Mouse (Mus musculus): ENCODE results near the gene Sgip1.

Gene Sgip1

DNA sequence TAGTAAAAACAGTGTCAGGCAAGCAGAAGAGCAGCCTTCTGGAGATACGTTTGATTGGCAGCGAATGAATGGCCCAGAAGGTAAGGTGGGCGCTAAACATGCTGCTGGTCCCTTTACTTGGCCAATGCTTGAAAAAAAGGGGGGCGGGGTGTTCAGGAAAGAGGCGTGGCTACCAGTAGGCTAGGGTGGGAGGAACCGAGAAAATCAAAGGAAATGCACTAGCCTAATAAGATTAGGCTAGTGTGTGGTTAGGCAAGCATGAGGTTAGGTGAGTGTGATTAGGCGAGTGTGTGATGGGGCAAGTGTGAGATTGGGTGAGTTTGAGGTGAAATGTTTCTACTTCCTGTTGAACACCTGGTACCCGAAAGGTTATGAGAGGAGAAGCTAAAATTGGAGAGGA is at the start of gene Sgip1:
TSS of gene Sgip1 (plus strand) at position 11 of the 400 bp plus-strand sequence.
- DNase-seq = no peak

DNA sequence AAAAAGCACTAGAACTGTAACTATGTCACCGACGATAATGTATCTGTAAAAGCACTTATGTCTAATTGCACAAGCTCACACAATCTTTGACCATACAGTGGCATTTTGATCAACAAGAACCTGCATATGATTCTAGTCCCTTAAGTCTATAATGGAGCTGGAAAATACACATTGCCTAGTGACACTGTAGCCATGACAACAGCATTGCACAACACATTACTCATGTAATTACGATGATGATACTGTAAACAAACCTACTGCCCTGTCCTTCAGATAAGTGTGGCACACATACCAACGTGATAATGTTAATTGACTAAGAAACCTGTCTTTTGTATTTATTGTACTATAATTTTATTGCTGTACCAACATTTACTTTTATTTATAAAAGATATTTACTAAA is 49.7 kb upstream of the Sgip1 start:
- peak; percentile 26 for DNase-seq

DNA sequence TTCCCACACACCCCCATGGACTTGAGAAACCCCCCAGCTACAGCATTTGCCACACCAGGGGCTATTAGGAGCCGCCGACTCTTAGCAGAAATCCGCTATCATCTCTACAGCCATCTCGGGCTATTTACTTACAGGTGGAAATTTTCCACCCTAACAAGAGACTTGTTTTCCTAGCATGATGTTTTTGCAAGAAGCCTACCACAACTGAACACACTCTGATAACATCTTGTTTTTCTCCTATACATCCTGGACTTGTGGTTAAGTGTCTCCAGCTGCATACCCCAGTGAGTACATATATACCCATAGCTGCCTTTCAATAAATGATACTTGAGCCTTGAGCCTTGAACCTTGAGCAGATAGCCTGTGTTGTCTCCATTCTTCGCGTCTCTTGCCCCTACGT is 43.1 kb upstream of the Sgip1 start:
- no peak for DNase-seq

DNA sequence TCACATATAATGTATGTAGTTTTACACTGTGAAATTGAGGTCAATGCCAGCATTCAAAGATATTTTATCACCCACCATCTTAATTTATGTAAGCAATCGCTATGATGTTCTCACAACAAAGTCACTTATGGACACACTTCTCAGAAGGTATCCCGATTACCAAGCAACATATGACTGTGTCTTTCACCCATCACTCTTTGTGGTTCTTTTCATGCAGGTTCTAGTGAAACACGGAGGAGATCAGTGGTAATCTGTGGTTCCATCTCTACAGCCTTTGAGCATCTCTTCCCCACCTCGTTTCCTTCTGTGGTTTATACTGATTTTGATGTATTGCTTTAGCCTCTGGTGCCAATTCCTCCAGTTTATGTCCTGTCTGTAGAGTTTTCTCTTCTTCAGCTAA is 29.4 kb upstream of the Sgip1 start:
- no peak for DNase-seq

DNA sequence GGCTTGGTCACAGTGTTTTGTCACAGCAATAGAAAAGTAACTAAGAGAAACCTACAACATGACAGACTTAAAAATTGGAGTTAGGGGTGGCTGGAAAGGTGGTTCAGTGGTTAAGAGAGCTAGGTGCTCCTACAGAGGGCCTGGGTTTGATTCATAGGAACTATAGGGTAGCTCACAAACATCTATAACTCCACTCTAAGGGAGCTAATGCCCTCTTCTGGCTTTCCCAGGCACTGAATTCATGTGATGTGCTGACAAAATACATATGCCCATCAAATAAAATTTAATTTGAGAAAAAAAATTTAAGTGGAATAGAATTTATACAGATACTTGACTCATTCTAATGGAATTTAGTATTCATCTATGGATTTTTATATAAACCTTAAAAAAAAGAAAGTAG is 25.6 kb upstream of the Sgip1 start:
- peak; percentile 9 for DNase-seq

DNA sequence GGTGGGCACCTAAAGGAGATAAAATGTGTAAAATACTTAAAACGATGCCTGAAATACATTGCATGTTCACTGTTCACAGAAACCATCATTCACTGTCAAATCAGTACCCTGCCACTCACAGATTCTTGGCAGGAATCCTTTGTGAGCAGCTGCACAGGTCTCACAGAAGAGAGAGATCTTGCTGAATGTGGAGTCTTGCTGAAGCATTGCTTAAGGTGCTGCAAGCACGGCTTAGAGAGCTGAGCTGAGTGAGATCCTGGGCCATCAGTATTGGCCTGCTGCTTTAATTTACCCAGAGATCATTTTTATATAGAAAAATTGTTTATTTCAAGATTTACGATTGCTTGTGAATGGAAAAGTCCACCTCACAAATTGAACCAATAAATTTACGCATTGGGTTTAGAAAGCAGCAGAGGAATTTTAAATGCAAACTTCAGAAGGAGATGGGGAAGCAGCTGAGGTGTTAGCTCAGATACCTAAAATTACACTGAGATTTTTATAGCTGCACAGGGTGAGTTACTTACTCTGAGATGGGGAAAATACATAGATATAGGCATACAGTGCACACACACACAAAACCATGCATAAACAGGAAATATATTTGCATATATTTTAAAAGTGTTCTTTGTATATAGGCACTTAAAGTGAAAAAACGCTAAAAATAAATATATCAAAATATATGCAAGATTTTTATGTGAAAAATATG is 23.8 kb upstream of the Sgip1 start:
- DNase-seq = no peak

DNA sequence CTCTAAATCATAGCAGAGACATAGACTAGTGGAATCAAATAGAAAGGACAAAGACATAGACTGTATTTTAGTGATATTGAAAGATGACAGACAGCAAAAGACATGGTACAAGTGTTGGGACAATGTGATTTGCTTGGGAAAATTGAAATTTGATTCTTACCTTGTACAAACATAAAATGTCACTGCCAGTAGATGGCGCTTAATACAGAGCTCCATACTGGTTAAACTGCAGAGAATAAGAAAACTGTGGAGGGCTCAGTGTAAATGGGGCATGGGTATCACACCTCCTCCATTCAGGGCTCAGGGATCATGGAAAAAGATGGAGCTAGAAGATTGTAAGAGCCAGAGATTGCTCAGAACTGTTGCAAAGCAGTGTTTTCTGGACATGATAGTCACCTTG is 21.6 kb upstream of the Sgip1 start:
- peak; percentile 72 for DNase-seq

DNA sequence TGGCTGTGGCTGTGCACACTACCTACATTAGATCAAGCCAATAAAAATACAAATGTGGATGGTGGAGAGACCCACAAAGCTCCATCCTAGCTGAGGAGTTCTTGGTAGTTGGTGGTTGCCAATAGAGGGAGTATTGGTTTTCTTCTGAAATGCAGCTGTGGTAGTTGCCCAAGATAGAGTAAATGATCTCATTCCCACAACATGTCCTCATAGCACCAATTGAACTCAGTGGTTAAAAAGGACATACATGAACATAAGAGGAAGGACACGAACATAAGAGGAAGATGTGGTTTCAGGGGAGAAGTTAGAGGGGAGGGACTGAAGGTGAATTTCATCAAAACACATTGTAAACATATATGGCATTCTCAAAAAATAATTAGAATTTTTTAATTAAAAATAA is 21.1 kb upstream of the Sgip1 start:
- peak; percentile 16 for DNase-seq

DNA sequence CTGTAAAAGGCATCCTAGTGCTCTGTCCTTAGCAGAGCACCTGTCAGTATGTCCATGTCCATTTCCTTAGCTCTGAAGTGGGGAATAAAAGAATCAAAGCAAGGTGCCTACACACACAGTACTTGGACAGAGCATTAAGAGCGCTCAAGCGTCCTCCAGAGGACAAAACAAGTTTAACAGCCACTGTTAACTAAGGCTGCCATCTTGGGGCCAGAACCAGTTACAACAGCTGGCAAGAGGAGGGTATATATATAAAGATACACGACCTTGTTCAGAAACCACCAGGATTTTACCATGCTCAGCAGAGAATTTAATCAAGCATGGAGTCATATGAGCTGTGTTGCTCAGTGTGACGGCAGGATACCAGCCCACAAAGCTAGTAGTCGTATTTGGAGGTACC is 16.7 kb upstream of the Sgip1 start:
- DNase-seq = no peak

DNA sequence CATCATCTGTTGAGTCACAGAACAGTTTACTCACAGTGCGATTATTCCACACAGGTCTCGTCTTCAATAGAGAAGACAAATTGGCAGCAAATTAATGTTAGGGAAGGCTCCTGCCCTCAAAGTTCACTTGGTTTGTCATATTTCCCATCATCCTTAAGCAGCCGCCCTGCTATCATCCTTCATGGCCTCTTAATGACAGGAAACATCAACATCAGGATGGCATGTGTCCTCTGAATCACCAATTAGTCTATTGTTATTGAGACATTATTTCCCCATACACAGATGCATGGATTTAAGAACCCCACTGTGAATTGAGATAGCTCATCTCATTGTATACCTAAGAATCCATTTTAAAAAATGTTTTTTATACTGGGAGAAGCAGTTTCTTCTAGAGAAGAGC is 10.1 kb upstream of the Sgip1 start:
- no peak for DNase-seq

DNA sequence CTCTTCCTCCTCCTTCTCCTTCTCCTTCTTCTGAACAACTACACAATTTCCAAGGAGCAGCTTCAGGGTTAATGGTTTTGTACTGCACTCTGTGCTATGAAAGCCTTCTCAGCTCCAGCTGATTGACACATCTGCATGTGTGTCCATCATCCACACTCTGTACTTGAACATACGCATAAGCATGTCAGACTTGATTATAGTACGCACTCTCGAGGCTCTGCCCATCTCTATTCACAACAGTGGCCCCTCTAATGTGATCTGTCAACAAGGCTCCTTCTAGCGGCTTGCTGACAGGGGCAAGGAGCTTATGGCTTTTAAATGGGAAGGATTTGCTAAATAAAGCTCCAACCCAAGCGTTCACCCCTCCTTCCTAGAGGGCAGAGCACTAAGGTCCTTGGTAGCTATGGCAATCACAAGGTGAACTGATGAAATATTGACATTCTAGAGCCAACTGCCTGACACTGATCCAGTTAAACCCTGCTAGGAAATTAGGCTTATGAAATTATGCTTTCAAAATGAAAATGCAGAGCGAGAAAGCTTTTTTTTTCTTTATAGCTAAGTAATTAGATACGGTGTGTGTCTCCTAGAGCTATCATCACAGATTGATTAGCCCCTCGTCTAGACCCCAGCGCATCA is 7.0 kb upstream of the Sgip1 start:
- DNase-seq = no peak

DNA sequence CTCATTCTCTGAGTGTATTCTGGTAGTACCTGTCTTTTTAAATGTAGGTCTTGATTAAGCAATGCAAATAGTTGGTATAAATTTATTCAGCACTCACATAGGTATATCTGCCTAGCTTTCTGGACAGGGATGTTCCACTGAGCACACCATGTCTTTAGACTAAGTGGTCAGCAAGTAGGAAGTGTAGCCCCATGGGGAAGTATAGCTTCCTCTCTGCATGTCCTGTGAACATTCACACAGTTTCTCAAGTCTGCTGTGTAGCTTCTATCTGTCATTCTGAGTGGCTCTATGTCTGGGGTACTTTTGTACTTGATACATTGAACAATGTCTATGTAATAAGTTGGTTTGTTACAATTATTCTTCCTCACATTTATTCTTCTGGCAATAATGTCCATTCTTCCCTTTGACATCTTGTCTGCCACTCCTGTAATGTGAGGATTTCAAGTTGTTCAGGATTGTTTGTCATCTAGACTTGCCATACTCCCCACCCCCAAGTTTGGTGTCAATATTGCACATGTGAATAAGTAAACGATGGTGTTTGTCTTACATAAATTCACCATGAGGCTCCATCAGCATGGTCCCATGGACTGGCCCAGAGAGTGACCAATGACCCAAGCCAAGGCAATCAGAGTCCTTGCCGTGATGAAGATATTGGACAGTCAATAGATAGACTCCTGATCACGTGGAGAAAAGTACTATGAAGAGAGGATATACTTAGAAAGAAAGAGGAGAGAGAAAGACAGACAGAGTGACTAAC is 12.4 kb downstream of the Sgip1 start:
- DNase-seq = no peak

DNA sequence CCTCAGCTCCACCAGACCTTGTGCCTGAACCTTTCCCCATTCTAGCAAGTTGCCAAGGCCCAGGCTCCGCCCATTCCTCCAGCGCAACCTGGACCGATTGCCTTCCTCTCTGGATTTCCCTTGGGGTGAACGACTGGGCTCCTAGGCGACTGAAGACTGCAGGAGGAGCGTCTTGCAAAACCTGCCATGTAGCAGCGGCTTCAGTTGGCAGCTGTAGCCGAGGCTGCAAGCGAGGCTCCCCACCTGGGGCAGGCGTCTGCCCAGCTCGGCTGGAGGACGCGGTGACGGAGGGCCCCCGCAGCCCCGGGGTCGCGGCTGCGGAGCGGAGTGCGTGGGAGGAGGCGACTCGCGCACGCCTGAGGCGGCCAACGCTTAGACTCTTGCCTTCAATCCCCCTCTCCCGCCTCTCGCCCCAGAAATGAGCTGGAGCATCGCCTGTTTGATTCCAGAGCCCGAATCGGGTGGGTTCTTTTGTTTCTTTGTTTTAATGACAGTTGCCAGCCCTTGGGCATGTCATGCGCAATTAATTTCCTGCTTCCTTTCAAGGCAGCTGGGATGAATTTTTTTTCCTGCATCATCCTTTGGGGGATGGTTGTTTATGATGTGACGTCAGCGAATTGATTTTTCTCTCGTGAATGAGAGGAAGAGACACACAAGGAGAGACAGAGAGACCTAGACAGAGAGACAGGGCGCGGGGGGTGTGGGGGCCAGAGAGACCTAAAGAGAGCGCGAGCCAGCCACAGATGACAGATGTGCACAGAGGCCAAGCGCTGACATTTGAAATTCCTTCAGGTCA is 18.2 kb downstream of the Sgip1 start:
- DNase-seq = peak; percentile 72

DNA sequence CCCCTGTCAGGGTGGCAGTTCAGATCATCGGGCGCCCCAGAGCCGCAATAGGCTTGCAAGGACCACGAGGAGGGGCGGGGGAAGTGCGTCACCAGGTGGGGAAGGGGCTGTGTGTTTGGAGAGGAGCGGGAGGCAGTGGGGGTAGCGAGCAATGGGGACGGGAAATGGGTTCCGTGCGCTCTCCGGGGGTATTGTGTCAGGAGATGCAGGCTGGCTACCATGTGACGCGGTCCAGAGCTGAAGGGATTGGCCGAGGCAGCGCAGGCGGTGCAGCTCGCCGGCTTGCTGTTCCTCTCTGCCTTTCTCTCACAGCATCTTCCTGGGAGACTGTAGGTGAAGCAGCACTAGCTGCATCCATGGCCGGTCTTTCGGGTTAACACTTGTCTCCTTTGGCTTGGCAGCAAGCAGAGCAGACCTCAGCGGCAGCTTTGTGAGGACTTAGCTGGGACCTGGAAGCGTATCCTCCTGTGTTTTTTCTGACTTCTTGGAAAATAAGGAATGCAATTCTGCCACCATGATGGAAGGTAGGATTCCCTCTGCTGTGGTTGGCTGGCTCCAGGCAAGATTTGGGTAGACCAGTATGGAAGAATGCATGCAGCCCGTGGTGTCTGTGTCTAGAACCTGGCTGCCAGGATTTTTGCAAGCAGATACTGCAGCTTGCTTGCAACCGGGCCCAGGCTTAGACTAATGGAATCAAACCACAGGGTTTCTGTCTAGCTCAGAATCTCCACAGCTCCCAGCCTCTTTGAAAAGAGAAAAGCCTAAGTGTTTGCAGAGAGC is 19.1 kb downstream of the Sgip1 start:
- DNase-seq = peak; percentile 74

DNA sequence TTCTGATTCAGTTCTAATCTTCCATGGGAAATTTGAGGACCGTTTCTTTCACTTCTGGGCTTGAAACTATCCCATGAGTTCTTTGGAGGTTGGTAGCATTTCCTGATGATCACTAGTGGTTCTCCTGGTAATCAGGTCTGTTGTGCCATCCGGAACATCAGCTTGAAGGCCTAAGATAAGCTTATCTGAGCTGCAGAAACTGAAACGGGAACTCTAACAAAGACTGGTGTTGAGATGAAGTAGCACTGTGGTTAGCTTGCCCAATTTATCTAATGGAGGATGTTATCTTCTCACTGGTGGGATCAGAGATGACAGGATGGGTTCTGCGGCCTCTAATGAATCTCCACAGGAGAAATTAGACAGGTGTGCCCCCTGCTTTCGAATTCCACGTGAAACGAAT is 21.0 kb downstream of the Sgip1 start:
- no peak for DNase-seq

DNA sequence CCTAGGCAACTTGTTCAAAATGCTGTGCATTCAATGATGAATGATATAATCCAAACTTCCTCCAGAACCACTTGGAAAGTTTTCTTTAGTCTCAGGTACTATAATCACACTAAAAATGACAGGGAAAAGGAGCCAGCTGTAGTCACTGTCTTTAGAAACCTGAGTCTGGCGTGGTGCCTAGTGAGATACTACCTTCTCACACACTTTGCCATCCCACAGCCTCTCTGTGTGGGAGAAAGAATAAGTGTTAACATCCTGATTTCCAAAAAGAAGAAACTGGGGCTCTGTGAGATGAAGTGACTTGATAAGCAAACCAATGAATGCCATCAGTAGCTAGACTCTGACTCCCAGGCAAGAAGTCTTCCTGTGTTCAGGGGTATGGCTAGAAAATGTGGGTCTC is 28.0 kb downstream of the Sgip1 start:
- no peak for DNase-seq

DNA sequence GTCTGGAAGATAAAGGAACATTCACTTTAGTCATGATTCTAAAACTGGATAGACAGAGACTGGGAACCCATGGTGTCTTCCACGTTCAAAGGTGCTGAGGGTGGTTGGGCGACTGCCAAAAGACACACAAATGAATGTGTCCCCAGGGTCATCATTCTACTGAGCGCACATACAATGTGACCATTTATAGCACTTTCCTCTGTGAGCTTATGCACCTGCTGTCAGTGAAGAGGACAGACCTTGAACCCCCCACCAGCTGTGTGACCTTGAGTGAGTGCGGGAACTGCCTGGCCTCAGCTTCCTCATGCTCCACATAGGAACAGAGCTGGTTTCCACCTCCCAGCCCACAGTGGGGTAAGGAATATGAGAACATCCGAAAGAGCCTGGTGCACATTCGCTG is 28.8 kb downstream of the Sgip1 start:
- DNase-seq = no peak

DNA sequence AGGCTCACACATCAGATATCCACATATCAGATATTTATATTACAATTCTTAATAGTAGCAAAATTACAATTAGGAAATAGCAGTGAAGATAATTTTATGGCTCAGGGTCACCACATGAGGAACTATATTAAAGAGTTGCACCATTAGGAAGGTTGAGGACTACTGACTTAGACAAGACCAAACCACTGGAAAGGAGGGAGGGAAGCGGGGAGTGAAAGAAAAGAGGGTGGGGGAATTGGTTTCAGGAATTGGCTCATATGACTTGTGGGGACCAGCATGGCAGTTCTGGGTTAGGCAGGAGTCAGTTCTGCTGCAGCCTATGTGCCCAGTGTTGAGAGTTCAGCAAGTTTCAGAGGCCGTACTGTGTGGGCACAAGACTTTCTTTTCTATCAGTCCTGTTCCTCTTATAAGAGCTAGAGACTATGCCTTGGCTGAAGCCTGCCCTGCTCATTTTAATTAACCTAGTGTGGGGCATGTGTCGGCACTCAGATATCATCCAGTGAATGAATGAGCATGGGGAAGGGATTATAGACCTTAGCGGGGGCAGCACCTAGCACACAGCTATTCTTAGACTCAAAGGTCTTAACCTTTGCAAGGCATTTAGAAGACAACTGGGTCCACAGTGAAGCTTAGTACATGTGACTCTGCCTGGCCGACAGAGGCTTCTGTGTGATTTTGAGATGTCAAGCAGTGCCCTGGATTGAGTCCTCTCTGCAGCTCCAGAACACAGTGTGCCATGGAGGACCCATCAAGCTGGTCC is 30.7 kb downstream of the Sgip1 start:
- no peak for DNase-seq

DNA sequence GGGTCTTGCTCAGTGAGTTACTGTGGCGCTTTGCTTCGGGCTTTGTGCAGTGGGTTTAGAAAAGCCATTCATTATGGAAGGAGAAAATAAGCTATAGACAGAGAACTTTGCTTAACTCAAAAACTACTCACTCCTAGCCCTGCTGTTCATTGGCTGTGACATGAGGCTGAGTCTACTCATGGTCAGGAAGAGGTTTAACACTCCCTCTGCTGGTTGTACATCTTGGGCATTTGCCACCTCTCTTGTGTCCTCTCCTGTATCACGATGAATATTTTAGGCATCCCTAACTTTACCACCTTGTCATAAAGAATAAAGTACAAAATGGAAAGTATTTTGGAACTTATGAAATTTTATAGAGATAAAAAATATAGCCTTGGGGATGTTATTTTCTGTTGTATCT is 32.1 kb downstream of the Sgip1 start:
- DNase-seq = no peak

DNA sequence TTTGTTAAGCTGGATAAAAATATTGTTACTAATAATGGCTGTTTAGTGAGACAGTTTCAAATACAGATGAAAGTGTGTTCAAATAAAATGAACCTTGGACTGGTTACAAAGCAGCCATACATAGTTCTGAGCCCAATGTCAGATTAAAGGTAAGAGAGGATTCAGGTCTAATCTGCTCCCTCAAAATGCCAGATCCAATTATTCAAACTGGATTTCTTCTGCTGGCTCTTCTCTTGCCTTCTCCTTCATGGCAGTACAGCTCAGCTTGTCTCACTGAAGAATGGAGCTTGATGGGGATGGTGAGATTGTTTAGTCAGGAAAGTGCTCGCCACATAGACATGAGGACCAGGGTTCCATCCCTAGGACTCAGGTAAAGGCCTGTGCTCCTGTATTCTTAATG is 32.7 kb downstream of the Sgip1 start:
- no peak for DNase-seq

DNA sequence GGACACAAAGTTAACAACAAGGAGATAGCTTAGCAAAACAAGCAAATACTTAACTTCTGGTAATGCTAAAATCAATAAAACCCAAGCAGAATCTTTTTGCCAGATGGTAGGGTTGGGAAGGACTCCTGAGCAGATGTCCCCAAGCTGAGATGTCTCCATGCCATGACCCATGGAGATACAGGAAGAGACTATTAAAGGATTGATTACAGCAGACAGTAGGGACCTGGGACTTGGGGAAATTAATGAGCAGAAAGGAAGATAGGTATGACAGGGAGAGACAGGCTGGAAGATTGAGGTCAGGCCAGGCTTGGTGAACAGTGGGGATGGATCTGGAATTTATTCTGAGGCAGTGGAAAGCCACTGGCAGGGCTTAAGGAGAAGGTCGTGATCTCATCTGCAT is 33.5 kb downstream of the Sgip1 start:
- no peak for DNase-seq
